Mouse (Mus musculus) heart, postnatal 36 days (tissue): Measurements from ENCODE around the gene Bpifc. TPM values are rescaled to one million over a fixed set of nuclear protein-coding genes. Genes with fewer than 3 reads are reported as not detected.
A peak's percentile ranks its signal among the peaks of the same experiment; 100 is the strongest.

Experiments
- DNase-seq, 2 experiments: peaks; one replicate each; pipeline ENCODE4 v3.0.0; 2021 to 2022
- intact Hi-C: fragments of 180-260 bp; cut with DNase I; formaldehyde crosslinking; loops from one replicate; pipeline ENCODE4 v1.15.1; 2025
- total RNA-seq, 2 experiments: library from RNA; stranded (reverse); gene quantifications; 2 replicates each; pipeline ENCODE4 v1.2.3; 2021

The Bpifc gene
- total RNA-seq, 2 experiments from 2014 or later = not detected

DNA sequence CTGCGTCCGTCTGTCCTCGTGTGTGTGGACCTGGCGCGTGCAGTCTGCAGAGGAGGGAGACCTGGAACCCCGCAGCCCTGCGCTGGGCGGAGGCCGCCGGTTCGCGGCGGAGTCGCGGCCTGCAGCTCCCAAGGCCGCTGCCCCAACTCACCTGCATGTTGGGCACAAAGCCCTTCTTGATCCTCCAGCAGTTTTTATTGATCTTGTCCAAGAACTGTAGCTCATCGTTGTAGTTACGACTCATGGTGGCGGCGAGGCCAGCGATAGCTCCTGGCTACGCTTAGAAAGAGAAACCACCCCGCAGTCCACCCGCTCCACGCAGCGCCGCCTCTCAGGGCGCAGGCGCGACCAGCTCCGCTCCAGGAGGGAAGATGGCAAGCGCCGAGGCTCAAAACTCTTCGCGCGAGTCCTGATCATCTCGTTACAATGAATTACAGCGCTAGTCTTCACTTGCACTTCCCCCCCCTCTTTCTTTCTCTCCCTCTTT lies 54.2 kb downstream of the Bpifc start, which contains the start of gene Rtcb:
Gene Rtcb, minus strand, starts transcription at position 360 of the 487 bp plus-strand sequence.
- intact Hi-C loops = loop anchor here (5.0 to 10.0 kb wide), 2 partner anchors 40 to 747 kb away; partner anchors contain the start of genes Hsp90b1, Prdm4 and Ttc41
- peak; percentile 96 to 99 for DNase-seq

DNA sequence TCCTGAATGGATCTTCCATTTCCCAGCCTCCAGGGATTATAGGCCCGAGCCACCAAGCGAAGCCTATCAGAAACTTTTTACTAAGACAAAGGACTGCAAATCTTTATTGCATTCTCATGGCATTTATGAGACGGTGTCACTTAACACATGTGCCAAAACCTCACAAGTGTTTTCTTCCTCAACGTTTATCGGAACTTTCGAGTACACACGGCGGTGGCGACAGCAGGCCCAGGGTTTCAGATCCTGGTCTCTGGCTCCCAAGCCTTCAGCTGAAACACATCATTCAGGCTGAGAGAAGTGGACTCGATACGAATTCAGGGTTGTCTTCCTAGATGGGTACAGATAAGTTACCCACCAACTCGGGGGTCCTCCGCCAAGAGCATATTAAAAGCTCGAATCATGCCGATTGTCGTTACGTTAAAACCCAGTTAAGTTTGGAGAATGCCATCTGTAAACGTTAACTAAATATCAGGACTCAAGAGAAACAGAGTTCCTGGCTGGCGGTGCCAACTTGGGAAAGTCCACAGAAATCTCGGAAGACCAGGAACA lies 54.8 kb downstream of the Bpifc start:
- intact Hi-C loops = loop anchor here (5.0 to 10.0 kb wide), 2 partner anchors 40 to 748 kb away; partner anchors contain the start of genes Hsp90b1, Prdm4 and Ttc41

GRCm38 (mm10) chr10:85954429-85954828 lies 57.3 kb downstream of the Bpifc start:
- DNase-seq = no peak
- intact Hi-C loops = loop anchor here (10.0 kb wide), 1 partner anchor 750 kb away; the partner anchor contains the start of genes Hsp90b1 and Ttc41

More for the DNA sequence above, 54.8 kb downstream of the Bpifc start:
- DNase-seq = no peak

- DNase-seq = no peak
- intact Hi-C loops = loop anchor here (10.0 kb wide), 1 partner anchor 751 kb away; the partner anchor contains the start of genes Hsp90b1 and Ttc41
Observed at GRCm38 (mm10) chr10:85953401-85953800, 58.3 kb downstream of the Bpifc start.

- no peak for DNase-seq
- intact Hi-C loops = loop anchor here (10.0 kb wide), 1 partner anchor 753 kb away; the partner anchor contains the start of genes Hsp90b1 and Ttc41
Observed at GRCm38 (mm10) chr10:85951765-85952443, 59.8 kb downstream of the Bpifc start.

GRCm38 (mm10) chr10:85948483-85949196 lies 63.1 kb downstream of the Bpifc start:
- intact Hi-C loops = no loop called here
- DNase-seq = no peak

GRCm38 (mm10) chr10:85936280-85936965 lies 75.3 kb downstream of the Bpifc start:
- intact Hi-C loops = no loop called here

GRCm38 (mm10) chr10:85929962-85930361 lies 81.7 kb downstream of the Bpifc start:
- intact Hi-C loops = no loop called here
- DNase-seq = no peak

More at GRCm38 (mm10) chr10:85936280-85936965, 75.3 kb downstream of the Bpifc start:
- DNase-seq = no peak

GRCm38 (mm10) chr10:85929208-85929591 lies 82.5 kb downstream of the Bpifc start:
- intact Hi-C loops = no loop called here
- no peak for DNase-seq

- DNase-seq = peak; percentile 35 to 41
- intact Hi-C loops = no loop called here
Observed at GRCm38 (mm10) chr10:85928499-85929207, 83.0 kb downstream of the Bpifc start.

GRCm38 (mm10) chr10:85927676-85928445 lies 83.8 kb downstream of the Bpifc start, which contains the start of gene Ascl4:
Gene Ascl4, plus strand, starts transcription at chr10:85927681.
- intact Hi-C loops = no loop called here
- peak in 1 of 2 experiments; percentile 10 for DNase-seq

DNA sequence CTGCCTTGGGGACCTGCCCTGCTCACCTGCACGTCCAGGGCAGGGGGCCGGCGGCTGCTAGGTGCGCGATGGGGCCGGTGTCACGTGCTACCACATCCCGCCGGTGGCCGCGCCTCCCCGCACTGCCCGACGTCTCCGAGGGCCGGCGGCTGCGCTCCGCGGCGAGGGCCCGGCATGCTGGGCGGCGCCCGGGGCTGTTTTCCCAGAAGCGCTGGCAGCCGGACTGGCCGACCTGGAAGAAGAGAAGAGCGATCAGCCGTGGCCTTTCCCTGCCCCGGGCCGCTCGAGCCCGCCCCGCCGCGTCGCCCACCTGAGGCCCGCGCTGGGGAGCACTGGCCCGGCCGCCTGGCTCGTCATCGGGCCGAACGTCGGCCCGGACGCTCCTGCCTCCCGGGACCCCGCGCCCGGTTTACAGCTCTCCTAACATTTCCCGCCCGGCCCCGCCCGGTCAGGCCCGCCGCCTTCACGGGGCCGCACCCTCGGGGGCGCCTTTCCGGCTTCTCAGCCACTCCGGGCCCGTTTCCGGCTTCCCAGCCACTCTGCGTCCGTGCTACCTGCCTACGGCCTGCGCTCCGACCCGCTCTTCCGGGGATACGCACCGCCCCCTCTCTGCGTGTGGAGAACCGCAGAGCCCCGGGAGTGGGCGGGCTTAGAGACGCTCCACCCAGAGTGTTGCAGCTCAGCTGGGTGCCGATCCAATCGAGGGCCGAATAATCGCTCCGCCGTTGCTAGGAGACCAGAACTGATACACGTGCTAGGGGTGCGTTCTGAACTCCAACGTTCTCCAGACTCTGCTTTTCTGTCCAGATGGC lies 95.0 kb downstream of the Bpifc start, which contains the start of gene Prdm4:
Gene Prdm4, minus strand, starts transcription at position 645 of the 812 bp plus-strand sequence.
- peak; percentile 93 for DNase-seq
- intact Hi-C loops = loop anchor here (2.0 to 5.0 kb wide), 2 partner anchors 41 to 44 kb away; partner anchors contain the start of gene Rtcb

Other genes starting within 250 kb of the Bpifc start
- 10 to 100 TPM; 14.3 to 15.8 TPM for gene Pwp1, start 182.4 kb downstream of the Bpifc start, total RNA-seq
- gene Prdm4, start 94.8 kb downstream of the Bpifc start, total RNA-seq = 10 to 100 TPM; 10.2 to 12.8 TPM
- not detected for gene Ascl4, start 84.2 kb downstream of the Bpifc start, total RNA-seq
- 10 to 100 TPM; 76.8 to 82.1 TPM for gene Rtcb, start 54.1 kb downstream of the Bpifc start, total RNA-seq
- 10 to 100 TPM; 13.9 to 17.7 TPM for gene Fbxo7, start 10.1 kb upstream of the Bpifc start, total RNA-seq